Mouse (Mus musculus) heart, embryonic 13.5 days (tissue): ENCODE results near the gene Hba-x. TPM values are rescaled to one million over a fixed set of nuclear protein-coding genes. Genes with fewer than 3 reads are reported as not detected.
A peak's percentile ranks its signal among the peaks of the same experiment; 100 is the strongest.

ENCODE experiments used
- ATAC-seq: fragments of 200-750 bp; cut with Nextera tagmentation; 2 replicates; pipeline ENCODE4 v1.8.0; 2017; ENCODE audit warnings: moderate TSS enrichment; ENCODE audit not compliant: insufficient number of reproducible peaks, low FRiP score, low TSS enrichment; ENCODE audit errors: extremely low read depth
- H3K27ac ChIP-seq: fragments of 300-500 bp; sonication (generic); replicated peaks from 2 replicates; pipeline ENCODE4 v1.5.1; 2015; ENCODE audit warnings: moderate library complexity, mild to moderate bottlenecking, inconsistent platforms
- H3K27me3 ChIP-seq: fragments of 300-500 bp; sonication (generic); replicated peaks from 2 replicates; pipeline ENCODE4 v1.6.1; 2015; ENCODE audit warnings: mild to moderate bottlenecking, inconsistent platforms
- H3K36me3 ChIP-seq: fragments of 300-500 bp; sonication (generic); 2 replicates; pipeline ENCODE4 v1.6.1; 2015; ENCODE audit warnings: mild to moderate bottlenecking, inconsistent platforms
- H3K4me1 ChIP-seq: fragments of 300-500 bp; sonication (generic); 2 replicates; pipeline ENCODE4 v1.6.1; 2015; ENCODE audit warnings: inconsistent platforms
- H3K4me2 ChIP-seq: fragments of 300-500 bp; sonication (generic); 2 replicates; pipeline ENCODE4 v1.6.1; 2015; ENCODE audit warnings: inconsistent platforms, mild to moderate bottlenecking, moderate library complexity
- H3K4me3 ChIP-seq: fragments of 300-500 bp; sonication (generic); 2 replicates; pipeline ENCODE4 v1.5.1; 2015; ENCODE audit warnings: moderate library complexity, mild to moderate bottlenecking, inconsistent platforms
- H3K9ac ChIP-seq: fragments of 300-500 bp; sonication (generic); 2 replicates; pipeline ENCODE4 v1.6.1; 2015; ENCODE audit warnings: inconsistent platforms, mild to moderate bottlenecking, moderate library complexity
- H3K9me3 ChIP-seq: fragments of 300-500 bp; sonication (generic); 2 replicates; pipeline ENCODE4 v1.6.1; 2016; ENCODE audit warnings: inconsistent platforms
- WGBS: fragments of 180-500 bp; shearing (Covaris S2); methylation state at CpG from one replicate; pipeline ENCODE4 v1.1.7; 2015; ENCODE audit warnings: mixed read lengths; 5-methylcytosine and 5-hydroxymethylcytosine counted together
- polyA plus RNA-seq: library from polyadenylated mRNA; unstranded; fragments of >200 nt; fragmentation: Nextera tagmentation; extraction: Ambion mirVana; gene quantifications from 2 replicates; pipeline ENCODE4 v1.2.1, GENCODE M21; 2015

The Hba-x gene
- polyA plus RNA-seq, 1 experiment from 2014 or later = 4,851 TPM

DNA sequence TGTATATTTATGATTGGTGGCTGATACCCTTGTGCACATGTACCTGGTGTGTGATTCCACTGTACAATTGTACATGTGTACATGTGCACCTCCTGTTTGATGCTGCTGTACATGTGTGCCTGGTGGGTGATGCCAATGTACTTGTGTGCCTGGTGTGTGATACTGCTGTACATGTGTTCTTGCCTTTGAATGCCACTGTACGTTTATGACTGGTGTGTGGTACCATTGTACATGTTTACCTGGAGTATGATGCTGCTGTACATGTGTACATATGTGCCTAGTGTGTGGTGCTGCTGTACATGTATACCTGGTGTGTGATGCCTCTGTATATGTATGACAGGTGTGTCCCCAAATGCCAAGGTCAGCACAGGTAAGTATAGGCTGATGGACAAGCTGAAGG, 25.3 kb downstream of the Hba-x start:
- Histone ChIP-seq H3K27me3 (peaks cover 42% of the 10 kb centered on the region), H3K27ac (no peak overlapping the region), H3K9me3 (no peaks in the 10 kb centered on the region), H3K4me3 (no peak overlapping the region), H3K4me1 (no peaks in the 10 kb centered on the region), H3K9ac (no peak overlapping the region), H3K4me2 (peak overlapping the region; percentile 59; the same call in 1 of the 2 replicates), H3K36me3 (no peaks in the 10 kb centered on the region)
- 68% methylated on average over 1 of the region's 1 CpGs for WGBS
- ATAC-seq = no peak

DNA sequence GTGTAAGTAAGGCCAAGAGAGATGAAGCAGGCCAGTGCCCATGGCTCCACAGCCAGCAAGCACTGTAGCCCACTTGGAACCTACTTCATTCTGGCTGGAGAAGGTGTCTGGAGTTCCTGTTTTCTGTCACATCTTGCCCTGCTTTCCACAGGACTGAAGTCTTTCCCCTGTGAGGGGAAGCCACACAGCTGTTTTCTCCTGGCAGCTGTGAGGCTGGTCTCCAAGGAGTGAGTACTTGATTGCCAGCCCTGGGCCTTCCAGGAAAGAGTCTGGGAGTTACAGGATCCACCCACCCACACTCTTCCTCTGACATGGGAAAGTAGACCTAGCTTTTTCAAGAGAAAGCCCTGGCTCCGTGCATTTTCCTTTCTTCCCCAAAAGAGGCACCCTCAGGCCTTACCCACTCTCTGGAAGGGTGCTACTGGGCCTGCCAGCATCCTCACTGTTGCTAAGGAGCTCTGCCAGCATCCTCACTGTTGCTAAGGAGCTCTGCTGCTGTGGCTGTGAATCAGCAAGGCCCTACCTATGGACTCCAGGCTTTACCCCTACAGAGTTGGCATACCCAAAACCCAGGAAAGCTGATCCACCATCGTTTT, 26.7 kb downstream of the Hba-x start:
- no peak overlapping the region for H3K4me3 ChIP-seq
- WGBS = 33% methylated on average over 2 of the region's 2 CpGs
- no peak for ATAC-seq

GRCm38 (mm10) chr11:32303455-32303854, 27.3 kb downstream of the Hba-x start:
- Histone ChIP-seq H3K4me1 (no peaks in the 10 kb centered on the region), H3K4me3 (no peak overlapping the region), H3K4me2 (no peak overlapping the region), H3K9ac (no peak overlapping the region), H3K27ac (no peak overlapping the region), H3K27me3 (peaks cover 42% of the 10 kb centered on the region), H3K36me3 (no peaks in the 10 kb centered on the region), H3K9me3 (no peaks in the 10 kb centered on the region)
- ATAC-seq = no peak
- 70% methylated on average over 1 of the region's 1 CpGs for WGBS

More for the DNA sequence above, 26.7 kb downstream of the Hba-x start:
- Histone ChIP-seq H3K36me3 (no peaks in the 10 kb centered on the region), H3K4me1 (no peaks in the 10 kb centered on the region), H3K9ac (no peak overlapping the region), H3K27me3 (peaks cover 42% of the 10 kb centered on the region), H3K27ac (no peak overlapping the region), H3K9me3 (no peaks in the 10 kb centered on the region), H3K4me2 (no peak overlapping the region)

GRCm38 (mm10) chr11:32307006-32307405, 30.8 kb downstream of the Hba-x start:
- Histone ChIP-seq H3K4me1 (0 out of 2 replicates have a peak, but pooled peaks cover 7% of the 10 kb centered on the region), H3K27me3 (peaks cover 31% of the 10 kb centered on the region), H3K4me3 (no peak overlapping the region), H3K36me3 (no peaks in the 10 kb centered on the region), H3K27ac (no peak overlapping the region), H3K9ac (no peak overlapping the region), H3K9me3 (no peaks in the 10 kb centered on the region), H3K4me2 (no peak overlapping the region)
- no peak for ATAC-seq
- WGBS = 65% methylated on average over 1 of the region's 1 CpGs

DNA sequence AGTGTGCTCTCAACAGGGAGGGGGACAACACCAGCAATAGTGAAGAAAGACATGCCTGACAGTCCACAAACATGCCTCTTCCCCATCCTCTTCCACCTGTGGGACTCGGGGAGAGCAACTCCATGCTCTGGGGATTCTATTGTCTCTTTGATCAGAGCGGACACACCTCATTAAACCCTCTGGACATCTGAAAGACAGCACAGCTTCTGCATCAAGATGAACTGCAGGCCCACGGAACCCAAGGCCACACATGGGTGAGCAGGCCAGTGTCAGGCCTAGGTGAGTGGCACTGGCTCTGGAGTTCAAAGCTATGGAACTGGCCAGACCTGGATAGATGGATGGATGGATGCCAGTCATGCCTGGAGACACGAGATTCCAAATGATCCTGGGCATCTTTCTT, 33.2 kb downstream of the Hba-x start:
- no peak overlapping the region for H3K9ac ChIP-seq
- no peak overlapping the region for H3K4me2 ChIP-seq
- H3K36me3 ChIP-seq = no peaks in the 10 kb centered on the region
- 55% methylated on average over 4 of the region's 4 CpGs for WGBS
- ATAC-seq = no peak
- H3K4me1 ChIP-seq = 0 out of 2 replicates have a peak, but pooled peaks cover 7% of the 10 kb centered on the region
- no peak overlapping the region for H3K27ac ChIP-seq
- no peak overlapping the region for H3K4me3 ChIP-seq
- no peaks in the 10 kb centered on the region for H3K9me3 ChIP-seq
- peaks cover 8% of the 10 kb centered on the region; the same call in 1 of the 2 replicates for H3K27me3 ChIP-seq

DNA sequence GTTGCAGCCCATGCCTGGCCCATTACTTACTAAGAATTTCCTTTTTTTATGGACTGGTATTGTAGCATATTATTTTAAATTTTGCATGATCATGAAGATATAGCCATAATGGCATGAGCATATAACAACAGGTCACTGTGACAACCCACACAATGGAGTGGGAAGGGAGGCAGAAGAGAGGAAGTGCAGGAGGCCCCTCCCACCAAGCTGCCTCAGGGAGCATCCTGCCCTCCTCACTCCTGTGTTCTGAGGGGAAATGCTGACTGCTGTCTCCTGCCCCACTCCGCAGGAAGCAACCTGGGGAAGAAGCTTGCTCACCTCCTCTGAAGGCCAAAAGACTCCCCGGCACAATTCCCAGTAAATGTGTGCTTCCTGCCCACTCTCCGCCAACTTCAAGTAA, 33.7 kb downstream of the Hba-x start:
- no peaks in the 10 kb centered on the region for H3K36me3 ChIP-seq
- H3K4me2 ChIP-seq = no peak overlapping the region
- WGBS = 62% methylated on average over 3 of the region's 3 CpGs
- H3K9ac ChIP-seq = no peak overlapping the region
- H3K4me1 ChIP-seq = 0 out of 2 replicates have a peak, but pooled peaks cover 7% of the 10 kb centered on the region
- H3K4me3 ChIP-seq = no peak overlapping the region
- no peak overlapping the region for H3K27ac ChIP-seq
- ATAC-seq = no peak
- H3K9me3 ChIP-seq = no peaks in the 10 kb centered on the region
- peaks cover 8% of the 10 kb centered on the region; the same call in 1 of the 2 replicates for H3K27me3 ChIP-seq

GRCm38 (mm10) chr11:32316009-32316408, 39.8 kb downstream of the Hba-x start:
- Histone ChIP-seq H3K9ac (no peak overlapping the region), H3K4me1 (no peaks in the 10 kb centered on the region), H3K27me3 (peaks cover 23% of the 10 kb centered on the region; the same call in 1 of the 2 replicates), H3K27ac (no peak overlapping the region), H3K36me3 (no peaks in the 10 kb centered on the region), H3K4me3 (no peak overlapping the region), H3K4me2 (no peak overlapping the region), H3K9me3 (no peaks in the 10 kb centered on the region)
- WGBS = 72% methylated on average over 3 of the region's 3 CpGs
- ATAC-seq = no peak

DNA sequence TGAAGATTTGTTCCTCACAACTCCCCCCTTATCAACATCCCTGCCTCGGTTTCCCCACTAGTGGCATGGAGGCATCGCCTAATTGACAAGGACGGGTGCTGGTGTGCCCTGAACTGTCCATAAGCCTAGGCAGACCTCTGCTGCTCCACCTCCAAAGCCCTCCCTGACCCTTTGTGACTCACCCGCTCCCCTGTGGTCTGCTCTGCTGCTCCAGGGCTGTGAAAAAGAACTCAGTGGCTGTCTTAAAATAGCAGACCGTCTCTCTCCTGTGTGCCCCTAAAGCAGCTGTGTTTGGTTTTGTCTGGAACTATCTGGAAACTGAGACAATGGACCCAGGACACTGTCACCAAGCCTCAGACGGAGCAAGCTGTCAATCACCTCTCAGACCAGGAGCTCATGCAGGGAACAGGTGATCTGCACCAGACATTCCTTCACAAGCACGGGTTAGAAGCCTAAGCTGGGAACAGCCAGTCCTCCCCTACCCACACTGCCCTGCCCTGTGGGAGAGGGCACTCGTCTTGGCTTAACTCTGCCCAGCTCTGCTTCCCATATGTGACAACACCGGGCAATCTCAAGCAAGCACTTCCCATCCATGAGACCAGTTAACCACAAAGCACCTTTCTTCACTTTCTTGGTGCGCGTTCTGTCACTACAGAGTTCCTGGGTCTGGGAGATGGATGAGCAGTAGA, 44.5 kb downstream of the Hba-x start:
- no peaks in the 10 kb centered on the region for H3K9me3 ChIP-seq
- WGBS = 50% methylated on average over 11 of the region's 11 CpGs
- H3K4me2 ChIP-seq = no peak overlapping the region
- ATAC-seq = no peak
- H3K27me3 ChIP-seq = peaks cover 13% of the 10 kb centered on the region; the same call in 1 of the 2 replicates
- H3K36me3 ChIP-seq = no peaks in the 10 kb centered on the region
- no peak overlapping the region for H3K27ac ChIP-seq
- H3K9ac ChIP-seq = no peak overlapping the region
- no peak overlapping the region for H3K4me3 ChIP-seq
- H3K4me1 ChIP-seq = 0 out of 2 replicates have a peak, but pooled peaks cover 4% of the 10 kb centered on the region

GRCm38 (mm10) chr11:32321196-32321565, 45.0 kb downstream of the Hba-x start:
- 32% methylated on average over 8 of the region's 8 CpGs for WGBS
- Histone ChIP-seq H3K36me3 (no peaks in the 10 kb centered on the region), H3K4me3 (no peak overlapping the region), H3K27ac (no peak overlapping the region), H3K4me2 (no peak overlapping the region), H3K9ac (no peak overlapping the region), H3K4me1 (0 out of 2 replicates have a peak, but pooled peaks cover 4% of the 10 kb centered on the region), H3K27me3 (0 out of 2 replicates have a peak, but pooled peaks cover 14% of the 10 kb centered on the region), H3K9me3 (no peaks in the 10 kb centered on the region)
- no peak for ATAC-seq

DNA sequence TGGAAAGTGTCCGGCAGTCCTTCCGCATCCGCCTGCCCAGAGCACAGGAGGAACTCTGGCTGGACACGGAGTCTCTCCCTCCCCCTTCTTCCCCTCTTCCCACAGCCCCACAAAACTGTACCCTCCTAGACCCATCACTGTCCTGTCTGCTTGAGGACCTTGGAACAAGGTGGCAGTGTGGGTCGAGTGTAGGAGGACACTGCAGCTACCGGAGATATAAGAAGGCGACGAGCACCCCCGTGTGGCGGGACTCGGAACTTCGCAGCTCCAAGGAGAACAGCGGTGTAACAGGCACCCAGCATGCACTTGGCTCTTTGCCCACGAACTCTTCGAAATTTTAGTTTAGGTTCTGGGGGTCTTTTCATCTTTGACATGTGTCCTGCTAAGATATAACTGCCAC, 48.4 kb downstream of the Hba-x start:
- no peak for ATAC-seq
- WGBS = 10% methylated on average over 15 of the region's 15 CpGs
- Histone ChIP-seq H3K4me3 (peak overlapping the region; percentile 23; the same call in 1 of the 2 replicates), H3K27me3 (0 out of 2 replicates have a peak, but pooled peaks cover 13% of the 10 kb centered on the region), H3K36me3 (no peaks in the 10 kb centered on the region), H3K9ac (peak overlapping the region; percentile 41), H3K4me2 (peak overlapping the region; percentile 55), H3K27ac (no peak overlapping the region), H3K4me1 (0 out of 2 replicates have a peak, but pooled peaks cover 4% of the 10 kb centered on the region), H3K9me3 (no peaks in the 10 kb centered on the region)
